Mouse (Mus musculus): ENCODE measurements around the gene Cenpa.

Gene Cenpa

GRCm38 (mm10) chr5:30626331-30627105, 40.1 kb upstream of the Cenpa start:
- Histone ChIP-seq H3K36me3 (ENCODE audit: control insufficient read depth, insufficient read depth, low read length, poor library complexity, severe bottlenecking) (no peaks in the 10 kb centered on the region), H3K27me3 (ENCODE audit: control insufficient read depth, insufficient read depth, low read length, poor library complexity, severe bottlenecking) (no peaks in the 10 kb centered on the region; the same call in 1 of the 2 replicates)
- DNase-seq (ENCODE audit: low read depth, low spot score), result no peak

GRCm38 (mm10) chr5:30628511-30628910, 38.1 kb upstream of the Cenpa start:
- H3K36me3 ChIP-seq (ENCODE audit: control insufficient read depth, insufficient read depth, low read length, poor library complexity, severe bottlenecking), result no peaks in the 10 kb centered on the region
- H3K27me3 ChIP-seq (ENCODE audit: control insufficient read depth, insufficient read depth, low read length, poor library complexity, severe bottlenecking), result no peaks in the 10 kb centered on the region

GRCm38 (mm10) chr5:30630401-30630800, 36.2 kb upstream of the Cenpa start:
- no peaks in the 10 kb centered on the region for H3K27me3 ChIP-seq (ENCODE audit: control insufficient read depth, insufficient read depth, low read length, poor library complexity, severe bottlenecking)
- DNase-seq (ENCODE audit: low read depth, low spot score), result no peak

More at GRCm38 (mm10) chr5:30628511-30628910, 38.1 kb upstream of the Cenpa start:
- no peak for DNase-seq (ENCODE audit: low read depth, low spot score)

GRCm38 (mm10) chr5:30632134-30632533, 34.4 kb upstream of the Cenpa start:
- DNase-seq (ENCODE audit: low read depth, low spot score), result no peak
- no peaks in the 10 kb centered on the region for H3K27me3 ChIP-seq (ENCODE audit: control insufficient read depth, insufficient read depth, low read length, poor library complexity, severe bottlenecking)
- H3K36me3 ChIP-seq (ENCODE audit: control insufficient read depth, insufficient read depth, low read length, poor library complexity, severe bottlenecking), result no peaks in the 10 kb centered on the region

More at GRCm38 (mm10) chr5:30630401-30630800, 36.2 kb upstream of the Cenpa start:
- no peaks in the 10 kb centered on the region for H3K36me3 ChIP-seq (ENCODE audit: control insufficient read depth, insufficient read depth, low read length, poor library complexity, severe bottlenecking)

- Histone ChIP-seq H3K36me3 (ENCODE audit: control insufficient read depth, insufficient read depth, low read length, poor library complexity, severe bottlenecking) (no peaks in the 10 kb centered on the region), H3K27me3 (ENCODE audit: control insufficient read depth, insufficient read depth, low read length, poor library complexity, severe bottlenecking) (no peaks in the 10 kb centered on the region)
- DNase-seq (ENCODE audit: low read depth, low spot score), result no peak
Observed at GRCm38 (mm10) chr5:30636994-30637393, 29.6 kb upstream of the Cenpa start.

GRCm38 (mm10) chr5:30638041-30638440, 28.5 kb upstream of the Cenpa start:
- DNase-seq (ENCODE audit: low read depth, low spot score), result peak; percentile 80
- H3K27me3 ChIP-seq (ENCODE audit: control insufficient read depth, insufficient read depth, low read length, poor library complexity, severe bottlenecking), result no peaks in the 10 kb centered on the region

GRCm38 (mm10) chr5:30643477-30644179, 22.9 kb upstream of the Cenpa start:
- DNase-seq (ENCODE audit: low read depth, low spot score), result no peak
- Histone ChIP-seq H3K36me3 (ENCODE audit: control insufficient read depth, insufficient read depth, low read length, poor library complexity, severe bottlenecking) (no peaks in the 10 kb centered on the region), H3K27me3 (ENCODE audit: control insufficient read depth, insufficient read depth, low read length, poor library complexity, severe bottlenecking) (no peaks in the 10 kb centered on the region)

More at GRCm38 (mm10) chr5:30638041-30638440, 28.5 kb upstream of the Cenpa start:
- H3K36me3 ChIP-seq (ENCODE audit: control insufficient read depth, insufficient read depth, low read length, poor library complexity, severe bottlenecking), result no peaks in the 10 kb centered on the region

GRCm38 (mm10) chr5:30646036-30646435, 20.5 kb upstream of the Cenpa start:
- Histone ChIP-seq H3K27me3 (ENCODE audit: control insufficient read depth, insufficient read depth, low read length, poor library complexity, severe bottlenecking) (no peaks in the 10 kb centered on the region), H3K36me3 (ENCODE audit: control insufficient read depth, insufficient read depth, low read length, poor library complexity, severe bottlenecking) (no peaks in the 10 kb centered on the region)
- no peak for DNase-seq (ENCODE audit: low read depth, low spot score)

GRCm38 (mm10) chr5:30647396-30647795, 19.2 kb upstream of the Cenpa start:
- Histone ChIP-seq H3K36me3 (ENCODE audit: control insufficient read depth, insufficient read depth, low read length, poor library complexity, severe bottlenecking) (no peaks in the 10 kb centered on the region), H3K27me3 (ENCODE audit: control insufficient read depth, insufficient read depth, low read length, poor library complexity, severe bottlenecking) (no peaks in the 10 kb centered on the region)
- no peak for DNase-seq (ENCODE audit: low read depth, low spot score)

- DNase-seq (ENCODE audit: low read depth, low spot score), result peak; percentile 80
- no peaks in the 10 kb centered on the region for H3K36me3 ChIP-seq (ENCODE audit: control insufficient read depth, insufficient read depth, low read length, poor library complexity, severe bottlenecking)
Observed at GRCm38 (mm10) chr5:30647815-30648560, 18.6 kb upstream of the Cenpa start, which contains the start of gene Slc35f6. TSS of gene Slc35f6 (plus strand) at chr5:30647933.

GRCm38 (mm10) chr5:30649558-30649957, 17.0 kb upstream of the Cenpa start:
- DNase-seq (ENCODE audit: low read depth, low spot score), result no peak
- no peaks in the 10 kb centered on the region for H3K36me3 ChIP-seq (ENCODE audit: control insufficient read depth, insufficient read depth, low read length, poor library complexity, severe bottlenecking)

More at GRCm38 (mm10) chr5:30647815-30648560, 18.6 kb upstream of the Cenpa start, which contains the start of gene Slc35f6:
- H3K27me3 ChIP-seq (ENCODE audit: control insufficient read depth, insufficient read depth, low read length, poor library complexity, severe bottlenecking), result no peaks in the 10 kb centered on the region

GRCm38 (mm10) chr5:30650756-30651155, 15.8 kb upstream of the Cenpa start:
- Histone ChIP-seq H3K36me3 (ENCODE audit: control insufficient read depth, insufficient read depth, low read length, poor library complexity, severe bottlenecking) (no peaks in the 10 kb centered on the region; the same call in 1 of the 2 replicates), H3K27me3 (ENCODE audit: control insufficient read depth, insufficient read depth, low read length, poor library complexity, severe bottlenecking) (no peaks in the 10 kb centered on the region)
- peak; percentile 42 for DNase-seq (ENCODE audit: low read depth, low spot score)

More at GRCm38 (mm10) chr5:30649558-30649957, 17.0 kb upstream of the Cenpa start:
- no peaks in the 10 kb centered on the region for H3K27me3 ChIP-seq (ENCODE audit: control insufficient read depth, insufficient read depth, low read length, poor library complexity, severe bottlenecking)

- no peaks in the 10 kb centered on the region; the same call in 1 of the 2 replicates for H3K36me3 ChIP-seq (ENCODE audit: control insufficient read depth, insufficient read depth, low read length, poor library complexity, severe bottlenecking)
- no peaks in the 10 kb centered on the region for H3K27me3 ChIP-seq (ENCODE audit: control insufficient read depth, insufficient read depth, low read length, poor library complexity, severe bottlenecking)
- DNase-seq (ENCODE audit: low read depth, low spot score), result no peak
Observed at GRCm38 (mm10) chr5:30651554-30651953, 15.0 kb upstream of the Cenpa start.

- no peak for DNase-seq (ENCODE audit: low read depth, low spot score)
- no peaks in the 10 kb centered on the region; the same call in 1 of the 2 replicates for H3K36me3 ChIP-seq (ENCODE audit: control insufficient read depth, insufficient read depth, low read length, poor library complexity, severe bottlenecking)
- H3K27me3 ChIP-seq (ENCODE audit: control insufficient read depth, insufficient read depth, low read length, poor library complexity, severe bottlenecking), result no peaks in the 10 kb centered on the region
Observed at GRCm38 (mm10) chr5:30653246-30653645, 13.3 kb upstream of the Cenpa start.

All from splenic B cell, adult 2 months (primary cell).